Mouse (Mus musculus): ENCODE measurements at regions not wholly inside any gene's neighbourhood (a gene's known extent, or its start where the extent isn't known, plus 50 kb on each side); places are given as distances from the start of the nearest gene placed in this dataset.
"Not testable (repeated sequence)": the region's sequence is repeated elsewhere in the genome, so short reads cannot be mapped to it uniquely, and the experiment has no call there.

DNA sequence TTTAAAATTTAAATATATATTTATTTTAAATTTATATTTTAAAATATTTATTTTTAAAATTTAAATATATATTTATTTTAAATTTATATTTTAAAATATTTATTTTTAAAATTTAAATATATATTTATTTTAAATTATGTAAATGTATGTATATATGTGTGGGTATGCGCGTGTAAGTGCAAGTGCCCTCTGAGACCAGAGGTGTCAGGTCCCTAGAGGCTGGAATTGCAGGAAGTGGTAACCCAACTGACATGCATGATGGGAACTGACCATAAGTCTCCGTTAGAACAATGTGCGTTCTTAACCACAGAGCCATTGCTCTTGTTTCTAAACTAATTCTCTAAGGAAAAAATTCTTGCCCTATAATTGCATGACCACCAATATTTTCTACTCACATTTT, 420.7 kb downstream of the Lmo7 start:
- not testable (repeated sequence) for TF ChIP-seq POLR2A (IDR thresholded peaks at IDR 0.05; ENCODE audit: low read depth, low read length); CTCF (IDR thresholded peaks at IDR 0.05; ENCODE audit: extremely low read depth, insufficient read depth, insufficient read length, insufficient replicate concordance)
